ENCODE assay signal across 24 mouse cellular contexts in the genomic region with DNA sequence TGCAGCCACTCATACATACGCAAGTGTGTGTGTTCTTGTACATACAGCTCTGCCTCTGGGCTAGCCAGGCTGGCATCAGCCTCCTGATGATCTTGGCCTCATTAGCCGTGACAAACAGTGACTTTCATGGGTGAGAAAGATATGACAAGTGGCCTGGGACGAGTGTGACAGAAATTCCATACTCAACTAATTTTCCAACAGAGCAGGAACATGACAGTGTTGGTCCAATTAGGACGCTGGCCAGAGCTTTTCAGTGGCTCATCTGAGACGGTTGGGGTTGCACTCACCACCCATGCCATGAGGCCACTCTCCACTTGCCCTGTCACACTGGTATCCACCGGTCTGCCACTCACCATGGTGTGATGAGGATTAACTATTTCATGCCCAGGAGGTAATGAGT.
"Had no signal": no experiment of that assay in that cellular context is flagged by ENCODE, and none has a peak within 500 bp of the region (broad histone marks: within the 10 kb centered on the region; RNA-seq: fewer than 3 reads in every experiment).

No protein-coding gene starts in this region.

- H3K9ac ChIP-seq: heart, embryonic 13.5 days; heart, embryonic 15.5 days; kidney, embryonic 15.5 days; limb, embryonic 13.5 days; limb, embryonic 15.5 days; liver, embryonic 12.5 days had no signal

- H3K27me3 ChIP-seq: heart, embryonic 13.5 days; heart, embryonic 15.5 days; limb, embryonic 13.5 days; limb, embryonic 15.5 days; liver, embryonic 12.5 days had no signal

- DNase-seq: gastrocnemius, postnatal 14 days; gastrocnemius, postnatal 36 days; heart, adult 11 months; heart, adult 2 months; heart, postnatal 14 days; heart, postnatal 36 days; kidney, adult 11 months; kidney, adult 2 months; kidney, adult 9 months; kidney, postnatal 14 days; kidney, postnatal 36 days; layer of hippocampus, adult 9-11 months; layer of hippocampus, postnatal 36 days; left cerebral cortex, postnatal 4 days had no signal

- H3K27ac ChIP-seq: heart, adult 2 months; heart, embryonic 13.5 days; heart, embryonic 15.5 days; kidney, embryonic 15.5 days; kidney, postnatal 0 days; limb, embryonic 13.5 days; limb, embryonic 15.5 days; liver, embryonic 12.5 days had no signal

- H3K36me3 ChIP-seq: heart, embryonic 13.5 days; heart, embryonic 15.5 days; kidney, embryonic 15.5 days; limb, embryonic 13.5 days; limb, embryonic 15.5 days; liver, embryonic 12.5 days had no signal

- ATAC-seq: hindbrain, embryonic 16.5 days; intestine, embryonic 16.5 days; liver, embryonic 12.5 days had no signal

- H3K4me1 ChIP-seq: heart, embryonic 13.5 days; heart, embryonic 15.5 days; kidney, embryonic 15.5 days; limb, embryonic 13.5 days; limb, embryonic 15.5 days; liver, embryonic 12.5 days had no signal

- H3K4me3 ChIP-seq: heart, adult 2 months; heart, embryonic 13.5 days; heart, embryonic 15.5 days; kidney, embryonic 15.5 days; limb, embryonic 13.5 days; limb, embryonic 15.5 days; liver, embryonic 12.5 days had no signal

- H3K4me2 ChIP-seq: heart, embryonic 11.5 days; heart, embryonic 13.5 days; heart, embryonic 15.5 days; kidney, embryonic 15.5 days; limb, embryonic 13.5 days; limb, embryonic 15.5 days; liver, embryonic 12.5 days had no signal

- H3K9me3 ChIP-seq: heart, embryonic 13.5 days; heart, embryonic 15.5 days; kidney, embryonic 15.5 days; limb, embryonic 13.5 days; limb, embryonic 15.5 days had no signal
